Mouse (Mus musculus): ENCODE measurements at regions not wholly inside any gene's neighbourhood (a gene's known extent, or its start where the extent isn't known, plus 50 kb on each side); places are given as distances from the start of the nearest gene placed in this dataset.

DNA sequence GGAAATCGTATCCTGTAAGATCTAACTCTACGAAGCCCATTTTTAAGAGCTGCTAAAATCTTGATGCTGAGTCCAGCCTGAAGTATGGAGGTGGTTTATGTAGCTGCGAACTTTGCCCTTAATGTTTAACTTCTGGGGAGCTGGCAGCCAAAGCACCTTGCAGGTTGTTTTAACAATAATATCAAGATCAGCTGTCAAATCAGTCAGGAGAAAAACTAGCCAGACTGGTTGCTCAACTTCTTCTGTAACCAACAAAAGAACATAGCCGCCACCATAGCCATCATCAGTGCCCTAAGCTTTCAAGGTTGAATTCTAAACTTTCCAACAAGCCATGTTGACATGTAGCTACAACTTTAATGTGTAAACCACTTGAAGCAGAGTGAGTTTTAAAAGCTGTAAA is 184.1 kb downstream of the Dmrt2 start:
- no peak overlapping the region for H3K4me3 ChIP-seq (ENCODE audit: low read depth, low read length)
- no peak overlapping the region for H3K27ac ChIP-seq (ENCODE audit: low read depth, low read length)
- H3K36me3 ChIP-seq (ENCODE audit: control insufficient read depth, insufficient read depth, low read length), result no peaks in the 10 kb centered on the region
- no peaks in the 10 kb centered on the region for H3K27me3 ChIP-seq (ENCODE audit: control insufficient read depth, insufficient read depth, low read length)
- no peak overlapping the region for H3K4me2 ChIP-seq (ENCODE audit: low read depth, low read length, severe bottlenecking)
- no peak for ATAC-seq (replicated peaks; ENCODE audit: low FRiP score)
- 87% methylated on average over 4 of the region's 4 CpGs for WGBS
- no peaks in the 10 kb centered on the region for H3K4me1 ChIP-seq (replicated peaks; ENCODE audit: control insufficient read depth, insufficient read depth, low read length)
- H3K9me3 ChIP-seq (ENCODE audit: control insufficient read depth, low read length), result no peaks in the 10 kb centered on the region
- DNase-seq (ENCODE audit: low spot score), result no peak
- H3K9ac ChIP-seq (ENCODE audit: low read length), result no peak overlapping the region

- no peaks in the 10 kb centered on the region for H3K27me3 ChIP-seq (ENCODE audit: control insufficient read depth, insufficient read depth, low read length)
- no peak overlapping the region for H3K9ac ChIP-seq (ENCODE audit: low read length)
- no peak overlapping the region for H3K27ac ChIP-seq (ENCODE audit: low read depth, low read length)
- WGBS, result 76% methylated on average over 1 of the region's 1 CpGs
- DNase-seq (ENCODE audit: low spot score) (no peak), ATAC-seq (replicated peaks; ENCODE audit: low FRiP score) (no peak)
- H3K4me1 ChIP-seq (replicated peaks; ENCODE audit: control insufficient read depth, insufficient read depth, low read length), result no peaks in the 10 kb centered on the region
- no peaks in the 10 kb centered on the region for H3K9me3 ChIP-seq (ENCODE audit: control insufficient read depth, low read length)
- no peak overlapping the region for H3K4me2 ChIP-seq (ENCODE audit: low read depth, low read length, severe bottlenecking)
- no peaks in the 10 kb centered on the region for H3K36me3 ChIP-seq (ENCODE audit: control insufficient read depth, insufficient read depth, low read length)
- no peak overlapping the region for H3K4me3 ChIP-seq (ENCODE audit: low read depth, low read length)
Measured at GRCm38 (mm10) chr19:25863312-25863711, 191.1 kb downstream of the Dmrt2 start.

DNA sequence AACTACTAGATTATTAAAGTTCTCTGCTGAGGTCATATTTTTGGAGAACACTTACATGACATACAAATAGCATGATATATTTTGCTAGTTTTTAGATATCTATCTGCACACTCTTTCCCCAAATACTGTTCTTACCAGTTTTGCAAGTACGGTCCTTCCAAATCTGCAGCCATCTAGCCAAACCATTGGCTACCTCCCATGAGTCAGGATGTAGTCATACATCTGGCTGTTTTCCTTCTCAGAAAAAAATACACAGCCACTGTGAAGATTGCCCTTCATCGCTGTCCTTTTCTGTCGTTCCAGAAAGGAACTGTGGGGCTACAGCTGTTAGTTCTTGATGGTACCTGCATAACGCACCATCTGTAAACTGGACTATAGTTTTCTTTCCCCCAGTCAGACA is 234.5 kb downstream of the Dmrt2 start:
- no peak overlapping the region for H3K9ac ChIP-seq (ENCODE audit: low read length)
- no peaks in the 10 kb centered on the region for H3K36me3 ChIP-seq (ENCODE audit: control insufficient read depth, insufficient read depth, low read length)
- no peaks in the 10 kb centered on the region for H3K4me1 ChIP-seq (replicated peaks; ENCODE audit: control insufficient read depth, insufficient read depth, low read length)
- ATAC-seq (replicated peaks; ENCODE audit: low FRiP score) (no peak), DNase-seq (ENCODE audit: low spot score) (no peak)
- H3K27ac ChIP-seq (ENCODE audit: low read depth, low read length), result no peak overlapping the region
- no peaks in the 10 kb centered on the region for H3K9me3 ChIP-seq (ENCODE audit: control insufficient read depth, low read length)
- no peak overlapping the region for H3K4me3 ChIP-seq (ENCODE audit: low read depth, low read length)
- WGBS, result 94% methylated on average over 4 of the region's 4 CpGs
- no peaks in the 10 kb centered on the region for H3K27me3 ChIP-seq (ENCODE audit: control insufficient read depth, insufficient read depth, low read length)
- H3K4me2 ChIP-seq (ENCODE audit: low read depth, low read length, severe bottlenecking), result no peak overlapping the region

DNA sequence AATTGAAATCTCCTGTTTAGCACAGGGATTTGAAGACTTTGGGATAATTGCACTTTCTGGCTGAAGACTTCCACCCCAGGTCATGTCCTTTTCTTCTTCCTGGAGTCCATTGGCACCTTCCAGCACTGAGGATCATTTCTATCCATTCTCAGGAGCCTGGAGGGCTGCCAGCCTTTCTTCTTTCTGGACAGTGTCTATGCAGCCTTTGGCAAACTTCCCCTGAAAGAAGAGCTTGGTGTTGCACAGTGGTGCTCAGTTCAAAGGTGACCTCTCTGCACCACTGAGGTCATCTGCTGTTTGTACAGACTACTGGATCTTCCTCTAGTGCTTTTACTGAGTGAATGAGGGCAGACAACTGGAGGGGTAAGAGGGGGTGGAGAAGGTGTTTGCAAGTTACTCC is 249.8 kb downstream of the Dmrt2 start:
- H3K27ac ChIP-seq (ENCODE audit: low read depth, low read length), result no peak overlapping the region
- no peak overlapping the region for H3K4me3 ChIP-seq (ENCODE audit: low read depth, low read length)
- no peak overlapping the region for H3K4me2 ChIP-seq (ENCODE audit: low read depth, low read length, severe bottlenecking)
- H3K9me3 ChIP-seq (ENCODE audit: control insufficient read depth, low read length), result no peaks in the 10 kb centered on the region
- no peak for ATAC-seq (replicated peaks; ENCODE audit: low FRiP score)
- no peaks in the 10 kb centered on the region for H3K36me3 ChIP-seq (ENCODE audit: control insufficient read depth, insufficient read depth, low read length)
- H3K27me3 ChIP-seq (ENCODE audit: control insufficient read depth, insufficient read depth, low read length), result no peaks in the 10 kb centered on the region
- no peak overlapping the region for H3K9ac ChIP-seq (ENCODE audit: low read length)
- DNase-seq (ENCODE audit: low spot score), result no peak
- no peaks in the 10 kb centered on the region for H3K4me1 ChIP-seq (replicated peaks; ENCODE audit: control insufficient read depth, insufficient read depth, low read length)

DNA sequence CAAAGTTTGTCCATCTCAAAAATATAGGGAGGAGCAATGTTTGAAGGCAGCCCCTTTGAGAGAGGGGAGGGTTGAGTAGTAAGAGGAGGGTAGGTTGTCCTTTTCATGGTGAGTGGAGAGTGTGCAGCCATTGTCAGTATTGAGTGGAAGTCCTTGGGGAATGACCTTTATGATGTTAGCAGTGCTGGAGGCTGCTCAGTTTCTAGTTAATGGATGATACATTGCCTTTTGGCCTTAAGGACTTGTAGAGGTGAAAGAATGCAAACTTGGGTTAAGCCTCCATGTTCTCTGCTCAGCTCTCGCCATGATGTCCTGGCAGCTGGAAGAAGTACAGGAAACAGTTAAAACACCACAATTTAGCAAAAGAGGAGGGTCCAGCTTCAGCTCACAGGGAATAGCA is 250.6 kb downstream of the Dmrt2 start:
- Histone ChIP-seq H3K36me3 (ENCODE audit: control insufficient read depth, insufficient read depth, low read length) (no peaks in the 10 kb centered on the region), H3K4me2 (ENCODE audit: low read depth, low read length, severe bottlenecking) (no peak overlapping the region), H3K9ac (ENCODE audit: low read length) (no peak overlapping the region), H3K4me1 (replicated peaks; ENCODE audit: control insufficient read depth, insufficient read depth, low read length) (no peaks in the 10 kb centered on the region), H3K27ac (ENCODE audit: low read depth, low read length) (no peak overlapping the region), H3K9me3 (ENCODE audit: control insufficient read depth, low read length) (no peaks in the 10 kb centered on the region), H3K4me3 (ENCODE audit: low read depth, low read length) (no peak overlapping the region), H3K27me3 (ENCODE audit: control insufficient read depth, insufficient read depth, low read length) (no peaks in the 10 kb centered on the region)
- no peak for DNase-seq (ENCODE audit: low spot score)
- 83% methylated on average over 1 of the region's 1 CpGs for WGBS
- ATAC-seq (replicated peaks; ENCODE audit: low FRiP score), result no peak

- DNase-seq (ENCODE audit: low spot score) (no peak), ATAC-seq (replicated peaks; ENCODE audit: low FRiP score) (no peak)
- Histone ChIP-seq H3K4me1 (replicated peaks; ENCODE audit: control insufficient read depth, insufficient read depth, low read length) (no peaks in the 10 kb centered on the region), H3K4me3 (ENCODE audit: low read depth, low read length) (no peak overlapping the region), H3K27ac (ENCODE audit: low read depth, low read length) (no peak overlapping the region), H3K9me3 (ENCODE audit: control insufficient read depth, low read length) (no peaks in the 10 kb centered on the region), H3K9ac (ENCODE audit: low read length) (no peak overlapping the region), H3K4me2 (ENCODE audit: low read depth, low read length, severe bottlenecking) (no peak overlapping the region), H3K36me3 (ENCODE audit: control insufficient read depth, insufficient read depth, low read length) (no peaks in the 10 kb centered on the region), H3K27me3 (ENCODE audit: control insufficient read depth, insufficient read depth, low read length) (no peaks in the 10 kb centered on the region)
- 75% methylated on average over 10 of the region's 10 CpGs for WGBS
Measured at GRCm38 (mm10) chr19:25923727-25924384, 251.6 kb downstream of the Dmrt2 start.

- no peak for DNase-seq (ENCODE audit: low spot score)
- H3K27me3 ChIP-seq (ENCODE audit: control insufficient read depth, insufficient read depth, low read length), result no peaks in the 10 kb centered on the region
- WGBS, result 69% methylated on average over 5 of the region's 5 CpGs
- no peak overlapping the region for H3K4me2 ChIP-seq (ENCODE audit: low read depth, low read length, severe bottlenecking)
- no peaks in the 10 kb centered on the region for H3K36me3 ChIP-seq (ENCODE audit: control insufficient read depth, insufficient read depth, low read length)
- no peak for ATAC-seq (replicated peaks; ENCODE audit: low FRiP score)
- no peaks in the 10 kb centered on the region for H3K4me1 ChIP-seq (replicated peaks; ENCODE audit: control insufficient read depth, insufficient read depth, low read length)
- H3K9ac ChIP-seq (ENCODE audit: low read length), result no peak overlapping the region
- H3K4me3 ChIP-seq (ENCODE audit: low read depth, low read length), result no peak overlapping the region
- H3K9me3 ChIP-seq (ENCODE audit: control insufficient read depth, low read length), result no peaks in the 10 kb centered on the region
- H3K27ac ChIP-seq (ENCODE audit: low read depth, low read length), result no peak overlapping the region
Measured at GRCm38 (mm10) chr19:25924385-25924769, 252.2 kb downstream of the Dmrt2 start.

- Histone ChIP-seq H3K9me3 (ENCODE audit: control insufficient read depth, low read length) (no peaks in the 10 kb centered on the region), H3K4me1 (replicated peaks; ENCODE audit: control insufficient read depth, insufficient read depth, low read length) (no peaks in the 10 kb centered on the region), H3K4me3 (ENCODE audit: low read depth, low read length) (no peak overlapping the region), H3K36me3 (ENCODE audit: control insufficient read depth, insufficient read depth, low read length) (no peaks in the 10 kb centered on the region), H3K4me2 (ENCODE audit: low read depth, low read length, severe bottlenecking) (no peak overlapping the region), H3K27ac (ENCODE audit: low read depth, low read length) (no peak overlapping the region), H3K9ac (ENCODE audit: low read length) (no peak overlapping the region), H3K27me3 (ENCODE audit: control insufficient read depth, insufficient read depth, low read length) (no peaks in the 10 kb centered on the region)
- DNase-seq (ENCODE audit: low spot score) (no peak), ATAC-seq (replicated peaks; ENCODE audit: low FRiP score) (no peak)
- WGBS, result 83% methylated on average over 9 of the region's 9 CpGs
Measured at GRCm38 (mm10) chr19:25927220-25927619, 255.0 kb downstream of the Dmrt2 start.

DNA sequence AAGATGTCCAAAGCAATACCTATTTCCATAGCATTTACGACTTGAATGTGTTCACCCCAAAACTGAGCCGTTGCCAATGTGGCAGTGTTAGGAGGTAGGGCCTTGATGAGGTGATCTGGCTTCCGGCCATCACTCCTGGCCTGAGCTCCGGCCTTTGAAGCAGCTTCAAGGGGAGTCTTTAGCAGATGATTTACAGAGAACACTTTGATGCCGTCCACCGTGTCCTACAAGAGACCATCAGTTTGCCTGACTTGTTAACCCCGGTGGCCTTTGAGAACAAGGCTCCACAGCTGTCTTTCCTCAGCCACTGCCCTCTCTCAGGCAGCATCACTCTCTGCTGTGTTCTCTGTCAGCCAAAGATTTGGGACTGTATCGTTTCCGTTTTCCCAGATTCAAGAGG is 265.1 kb downstream of the Dmrt2 start:
- ATAC-seq (replicated peaks; ENCODE audit: low FRiP score) (no peak), DNase-seq (ENCODE audit: low spot score) (no peak)
- WGBS, result 84% methylated on average over 9 of the region's 9 CpGs
- no peak overlapping the region for H3K4me3 ChIP-seq (ENCODE audit: low read depth, low read length)
- H3K36me3 ChIP-seq (ENCODE audit: control insufficient read depth, insufficient read depth, low read length), result no peaks in the 10 kb centered on the region
- no peak overlapping the region for H3K4me2 ChIP-seq (ENCODE audit: low read depth, low read length, severe bottlenecking)
- H3K27ac ChIP-seq (ENCODE audit: low read depth, low read length), result no peak overlapping the region
- H3K4me1 ChIP-seq (replicated peaks; ENCODE audit: control insufficient read depth, insufficient read depth, low read length), result no peaks in the 10 kb centered on the region
- no peaks in the 10 kb centered on the region for H3K27me3 ChIP-seq (ENCODE audit: control insufficient read depth, insufficient read depth, low read length)
- no peaks in the 10 kb centered on the region for H3K9me3 ChIP-seq (ENCODE audit: control insufficient read depth, low read length)
- H3K9ac ChIP-seq (ENCODE audit: low read length), result no peak overlapping the region

Data from forebrain, embryonic 11.5 days (tissue).